Mouse (Mus musculus): ENCODE measurements around the gene Aptx. TPM values are rescaled to one million over a fixed set of nuclear protein-coding genes. Genes with fewer than 3 reads are reported as not detected.

Gene Aptx
- polyA plus RNA-seq, 1 experiment from 2014 or later = 24.3 TPM

DNA sequence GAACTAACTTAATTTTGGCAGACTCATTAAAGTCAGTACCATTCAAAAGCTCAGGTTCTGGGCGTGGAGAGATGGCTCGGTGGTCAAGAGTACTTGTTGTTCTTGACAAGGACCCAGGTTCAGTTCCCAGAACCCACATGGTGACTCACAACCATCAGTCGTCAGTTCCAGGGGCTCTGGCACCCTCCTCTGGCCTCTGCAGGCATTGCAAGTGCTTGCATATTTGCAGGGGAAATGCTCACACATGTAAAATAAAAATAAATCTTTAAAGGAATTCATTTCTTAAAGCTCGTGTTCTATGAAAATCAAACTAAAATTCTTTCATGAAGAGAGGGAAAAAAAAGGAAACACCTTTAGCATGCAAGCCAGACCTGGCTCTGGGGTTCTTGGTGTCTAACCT is 62.0 kb downstream of the Aptx start:
- Histone ChIP-seq H3K9me3 (ENCODE audit: control insufficient read depth, low read length) (peaks cover 4% of the 10 kb centered on the region; the same call in 1 of the 2 replicates), H3K27ac (ENCODE audit: low read depth) (no peak overlapping the region), H3K4me2 (ENCODE audit: low read length) (no peak overlapping the region), H3K4me1 (replicated peaks; ENCODE audit: control insufficient read depth, insufficient read depth, low read length) (0 out of 2 replicates have a peak, but pooled peaks cover 5% of the 10 kb centered on the region), H3K36me3 (ENCODE audit: control insufficient read depth, insufficient read depth, low read length) (no peaks in the 10 kb centered on the region), H3K27me3 (replicated peaks; ENCODE audit: control insufficient read depth, insufficient read depth, low read length) (no peaks in the 10 kb centered on the region), H3K9ac (ENCODE audit: low read length) (no peak overlapping the region), H3K4me3 (ENCODE audit: low read depth, low read length) (no peak overlapping the region)
- WGBS = 93% methylated on average over 4 of the region's 4 CpGs
- DNase-seq (ENCODE audit: low spot score) (no peak), ATAC-seq (replicated peaks; ENCODE audit: low FRiP score, low TSS enrichment, low read depth) (no peak)

MicroRNA genes within 50 kb of the gene (microRNA counts, 519-probe panel; counts per million panel counts)
- not detected for microRNA mmu-miR-207

Small RNA genes lying within 50 kb of the gene (microRNA-seq; reads per million reads assigned to microRNA genes)
- not detected for gene Mir207

Other genes starting within 250 kb of the Aptx start
- 1.7 and 1.8 TPM in 2 replicates for gene Tmem215, start 231.0 kb downstream of the Aptx start, polyA plus RNA-seq (2014; fragmentation: Nextera tagmentation; extraction: Ambion mirVana)
- 338 and 347 TPM in 2 replicates for gene Dnaja1, start 19.0 kb upstream of the Aptx start, polyA plus RNA-seq (2014; fragmentation: Nextera tagmentation; extraction: Ambion mirVana)
- 155 and 169 TPM in 2 replicates for gene Smu1, start 54.7 kb upstream of the Aptx start, polyA plus RNA-seq (2014; fragmentation: Nextera tagmentation; extraction: Ambion mirVana)
- gene B4galt1, start 150.8 kb upstream of the Aptx start, polyA plus RNA-seq (2014; fragmentation: Nextera tagmentation; extraction: Ambion mirVana) = 36.7 and 37.9 TPM in 2 replicates
- 33.9 and 76.7 TPM in 2 replicates for gene Spink4, start 216.9 kb upstream of the Aptx start, polyA plus RNA-seq (2014; fragmentation: Nextera tagmentation; extraction: Ambion mirVana)
- gene Bag1, start 245.1 kb upstream of the Aptx start, polyA plus RNA-seq (2014; fragmentation: Nextera tagmentation; extraction: Ambion mirVana) = 195 and 197 TPM in 2 replicates
- 82.1 and 85.8 TPM in 2 replicates for gene Chmp5, start 245.2 kb upstream of the Aptx start, polyA plus RNA-seq (2014; fragmentation: Nextera tagmentation; extraction: Ambion mirVana)

Measured in intestine, embryonic 14.5 days (tissue).